Mouse (Mus musculus) forebrain, embryonic 12.5 days (tissue): ENCODE data around the gene Sgce. TPM values are rescaled to one million over a fixed set of nuclear protein-coding genes. Genes with fewer than 3 reads are reported as not detected.

Experiments used
- ATAC-seq: fragments of 200-750 bp; cut with Nextera tagmentation; 2 replicates; pipeline ENCODE4 v1.8.0; 2017; ENCODE audit warnings: moderate TSS enrichment; ENCODE audit not compliant: low FRiP score
- H3K27ac ChIP-seq: fragments of 300-500 bp; sonication (generic); 2 replicates; pipeline ENCODE4 v1.5.1; 2016; ENCODE audit warnings: mild to moderate bottlenecking
- H3K27me3 ChIP-seq: fragments of 300-500 bp; sonication (generic); 2 replicates; pipeline ENCODE4 v1.6.1; 2016; ENCODE audit warnings: mild to moderate bottlenecking
- H3K36me3 ChIP-seq: fragments of 300-500 bp; sonication (generic); replicated peaks from 2 replicates; pipeline ENCODE4 v1.6.1; 2016; ENCODE audit warnings: mild to moderate bottlenecking
- H3K4me1 ChIP-seq: fragments of 300-500 bp; sonication (generic); 2 replicates; pipeline ENCODE4 v1.6.1; 2016
- H3K4me2 ChIP-seq: fragments of 300-500 bp; sonication (generic); 2 replicates; pipeline ENCODE4 v1.6.1; 2016; ENCODE audit warnings: mild to moderate bottlenecking, moderate library complexity
- H3K4me3 ChIP-seq: fragments of 300-500 bp; sonication (generic); replicated peaks from 2 replicates; pipeline ENCODE4 v1.5.1; 2016; ENCODE audit warnings: mild to moderate bottlenecking
- H3K9ac ChIP-seq: fragments of 300-500 bp; sonication (generic); 2 replicates; pipeline ENCODE4 v1.6.1; 2016; ENCODE audit warnings: mild to moderate bottlenecking
- H3K9me3 ChIP-seq: fragments of 300-500 bp; sonication (generic); 2 replicates; pipeline ENCODE4 v1.6.1; 2016
- WGBS: fragments of 180-500 bp; shearing (Covaris S2); methylation state at CpG from one replicate; pipeline ENCODE4 v1.1.7; 2016; 5-methylcytosine and 5-hydroxymethylcytosine counted together
- polyA plus RNA-seq: library from polyadenylated mRNA; unstranded; fragments of >200 nt; fragmentation: Nextera tagmentation; extraction: Ambion mirVana; gene quantifications from 2 replicates; pipeline ENCODE4 v1.2.1, GENCODE M21; 2016

Sgce gene
- polyA plus RNA-seq, 1 experiment from 2014 or later, result 57.6 TPM

DNA sequence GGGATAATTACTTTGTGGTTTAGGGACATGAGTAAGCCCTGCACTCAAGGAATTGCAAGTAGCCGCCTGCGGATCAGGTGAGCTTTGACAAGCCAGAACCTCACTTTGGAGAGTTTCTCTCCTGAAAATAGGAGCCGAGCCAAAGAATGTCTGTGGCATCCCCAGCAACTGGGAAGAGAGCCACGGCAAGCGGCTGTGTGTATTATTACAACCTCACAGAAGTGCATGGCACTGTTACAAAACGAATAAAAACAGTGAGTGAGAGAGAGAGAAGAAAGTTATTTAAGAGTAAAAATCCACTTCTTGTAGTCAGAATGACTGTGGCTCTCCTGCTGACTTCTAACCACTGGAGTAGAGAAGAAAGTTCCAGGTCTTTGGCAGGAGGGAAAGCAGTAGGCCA is 6.5 kb downstream of the Sgce start:
- no peaks in the 10 kb centered on the region for H3K9me3 ChIP-seq
- H3K9ac ChIP-seq, result no peak overlapping the region
- 0 out of 2 replicates have a peak overlapping the region, but pooled peaks have one; percentile 26 for H3K27ac ChIP-seq
- no peak overlapping the region for H3K4me3 ChIP-seq
- peaks cover 7% of the 10 kb centered on the region; the same call in 1 of the 2 replicates for H3K27me3 ChIP-seq
- H3K36me3 ChIP-seq, result no peaks in the 10 kb centered on the region
- peaks cover 49% of the 10 kb centered on the region for H3K4me1 ChIP-seq
- peak overlapping the region; percentile 1 for H3K4me2 ChIP-seq
- ATAC-seq, result no peak; the same call in 1 of the 2 replicates
- WGBS, result 10% methylated on average over 6 of the region's 6 CpGs

- H3K4me2 ChIP-seq, result peak overlapping the region; percentile 21
- H3K4me3 ChIP-seq, result no peak overlapping the region
- peak overlapping the region; percentile 68 for H3K27ac ChIP-seq
- peaks cover 49% of the 10 kb centered on the region for H3K4me1 ChIP-seq
- WGBS, result 3% methylated on average over 13 of the region's 13 CpGs
- H3K36me3 ChIP-seq, result no peaks in the 10 kb centered on the region
- no peaks in the 10 kb centered on the region for H3K9me3 ChIP-seq
- ATAC-seq, result peak; percentile 64; the same call in 1 of the 2 replicates
- no peak overlapping the region for H3K9ac ChIP-seq
- H3K27me3 ChIP-seq, result peaks cover 7% of the 10 kb centered on the region; the same call in 1 of the 2 replicates
Measured at GRCm38 (mm10) chr6:4739522-4740355, 7.3 kb downstream of the Sgce start.

DNA sequence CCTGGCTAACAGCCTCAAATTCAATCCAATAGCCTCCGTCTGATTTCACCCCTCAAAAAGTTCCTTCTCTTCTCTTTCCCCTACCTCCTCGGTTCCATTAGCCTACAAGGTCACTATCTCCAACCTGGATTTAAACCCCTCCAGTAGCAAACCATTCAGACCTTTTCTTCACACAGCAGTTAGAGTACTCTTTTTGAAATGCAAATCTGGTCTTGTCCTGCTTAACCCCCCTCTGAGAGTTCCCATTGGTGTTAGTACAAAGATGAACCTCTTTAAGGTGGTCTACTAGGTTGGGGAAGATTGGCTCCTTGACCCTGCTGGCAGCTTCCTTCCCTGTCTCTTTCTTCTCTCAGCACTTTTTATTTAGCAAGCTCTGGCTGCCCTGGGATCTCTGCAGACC is 8.3 kb downstream of the Sgce start:
- H3K9me3 ChIP-seq, result no peaks in the 10 kb centered on the region
- peaks cover 7% of the 10 kb centered on the region; the same call in 1 of the 2 replicates for H3K27me3 ChIP-seq
- no peak overlapping the region for H3K27ac ChIP-seq
- no peak overlapping the region for H3K9ac ChIP-seq
- H3K4me1 ChIP-seq, result peaks cover 47% of the 10 kb centered on the region
- H3K4me2 ChIP-seq, result peak overlapping the region; percentile 23
- ATAC-seq, result no peak
- H3K36me3 ChIP-seq, result no peaks in the 10 kb centered on the region
- 2% methylated on average over 2 of the region's 2 CpGs for whole genome bisulfite sequencing
- no peak overlapping the region for H3K4me3 ChIP-seq

DNA sequence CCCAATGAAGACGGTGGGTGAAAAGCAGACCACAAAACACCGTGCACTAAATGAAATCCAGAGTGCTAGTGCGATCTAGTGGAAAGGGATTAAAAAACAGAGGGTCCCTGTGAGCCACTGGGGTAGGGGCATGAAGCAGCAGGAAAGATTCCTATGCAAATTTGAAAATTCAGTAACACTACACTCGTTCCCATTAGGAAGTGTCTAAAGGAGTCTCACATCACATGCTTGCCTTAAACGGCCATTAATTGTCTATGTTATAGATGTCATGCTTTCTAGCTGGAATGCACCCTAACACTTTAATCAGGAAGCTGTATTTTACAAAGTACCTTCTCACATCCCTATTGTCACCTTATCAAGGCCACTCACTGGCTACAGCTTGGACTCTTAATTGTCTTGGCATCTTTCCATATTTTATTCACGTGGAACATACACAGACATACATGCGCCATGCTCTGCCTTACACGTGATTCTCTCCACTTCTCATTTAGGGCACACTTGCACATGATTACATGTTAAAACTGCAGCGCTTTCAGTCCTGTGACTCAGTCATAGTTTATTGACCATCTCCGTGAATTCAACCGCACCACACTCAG is 8.9 kb downstream of the Sgce start:
- no peaks in the 10 kb centered on the region for H3K36me3 ChIP-seq
- peak overlapping the region; percentile 23 for H3K4me2 ChIP-seq
- peak; percentile 21; the same call in 1 of the 2 replicates for ATAC-seq
- H3K9me3 ChIP-seq, result no peaks in the 10 kb centered on the region
- H3K4me3 ChIP-seq, result no peak overlapping the region
- peaks cover 47% of the 10 kb centered on the region for H3K4me1 ChIP-seq
- peaks cover 7% of the 10 kb centered on the region; the same call in 1 of the 2 replicates for H3K27me3 ChIP-seq
- H3K27ac ChIP-seq, result no peak overlapping the region
- H3K9ac ChIP-seq, result no peak overlapping the region
- 16% methylated on average over 11 of the region's 11 CpGs for WGBS

DNA sequence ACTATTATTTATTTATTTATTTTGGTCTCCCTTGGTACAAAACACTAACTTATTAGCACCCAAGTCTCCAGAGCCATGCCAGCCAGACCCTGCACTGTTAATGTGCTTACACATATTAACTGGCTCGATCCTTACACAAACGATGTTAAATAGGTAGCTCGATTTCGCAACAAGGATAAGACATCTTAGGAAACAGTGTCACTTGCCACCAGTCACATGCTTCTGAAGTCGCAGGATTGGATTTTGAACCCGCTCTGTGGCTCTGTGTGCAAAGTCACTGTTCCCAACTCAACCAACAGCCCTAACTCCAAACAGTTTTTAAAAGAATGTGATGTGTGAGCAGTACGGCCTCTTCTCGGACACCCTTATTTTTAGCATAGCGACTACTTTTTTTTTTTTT is 10.6 kb downstream of the Sgce start:
- H3K4me1 ChIP-seq, result peaks cover 39% of the 10 kb centered on the region

DNA sequence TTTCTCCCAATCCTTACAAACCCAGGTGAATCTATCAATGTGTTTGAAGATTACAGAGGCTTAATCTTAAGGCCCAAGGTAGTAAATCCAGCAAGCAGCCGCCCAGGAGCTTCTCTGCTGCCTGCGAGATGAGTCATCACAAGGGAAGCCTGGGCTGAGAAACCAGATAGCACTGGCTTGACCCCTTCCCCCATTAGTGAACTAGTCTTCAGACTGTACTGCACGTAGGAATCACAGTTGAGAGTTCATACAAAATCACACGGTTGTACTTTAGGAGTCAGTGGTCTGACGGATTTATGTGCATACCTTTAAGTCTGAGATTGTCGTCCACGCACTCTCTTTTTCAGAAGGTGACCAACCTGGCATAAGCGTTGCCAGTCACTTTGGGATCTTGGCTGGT is 13.8 kb downstream of the Sgce start:
- 80% methylated on average over 8 of the region's 8 CpGs for WGBS
- H3K9ac ChIP-seq, result no peak overlapping the region
- H3K27ac ChIP-seq, result no peak overlapping the region
- no peaks in the 10 kb centered on the region for H3K9me3 ChIP-seq
- no peak overlapping the region for H3K4me3 ChIP-seq
- H3K27me3 ChIP-seq, result peaks cover 4% of the 10 kb centered on the region; the same call in 1 of the 2 replicates
- H3K4me1 ChIP-seq, result peaks cover 12% of the 10 kb centered on the region
- no peak overlapping the region for H3K4me2 ChIP-seq
- ATAC-seq, result no peak
- H3K36me3 ChIP-seq, result no peaks in the 10 kb centered on the region

More for the DNA sequence above, 10.6 kb downstream of the Sgce start:
- no peak for ATAC-seq
- peaks cover 4% of the 10 kb centered on the region; the same call in 1 of the 2 replicates for H3K27me3 ChIP-seq
- 85% methylated on average over 9 of the region's 9 CpGs for WGBS
- H3K27ac ChIP-seq, result no peak overlapping the region
- no peaks in the 10 kb centered on the region for H3K36me3 ChIP-seq
- H3K4me2 ChIP-seq, result no peak overlapping the region
- H3K9me3 ChIP-seq, result no peaks in the 10 kb centered on the region
- no peak overlapping the region for H3K4me3 ChIP-seq
- H3K9ac ChIP-seq, result no peak overlapping the region

DNA sequence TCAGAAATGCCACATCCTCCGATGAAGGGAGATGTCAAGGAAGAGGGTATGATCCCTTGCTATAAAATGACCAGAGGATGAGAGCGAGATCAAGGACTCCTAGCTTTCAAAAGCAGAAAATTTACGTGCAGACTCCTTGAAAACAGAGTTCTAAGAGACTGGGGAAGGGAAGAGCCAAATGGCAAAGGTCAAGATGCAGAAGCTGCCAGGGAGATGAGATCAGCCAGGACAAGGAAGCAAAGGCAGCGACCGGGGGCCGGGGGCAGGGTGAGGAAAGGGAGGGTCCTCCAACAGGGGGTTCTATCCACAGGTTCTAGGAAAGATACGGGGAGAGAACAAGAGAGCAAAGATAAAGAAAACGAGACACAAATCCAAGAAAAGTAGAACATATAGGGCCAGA is 15.3 kb downstream of the Sgce start:
- Histone ChIP-seq H3K4me1 (no peaks in the 10 kb centered on the region; the same call in none of the 2 replicates), H3K27me3 (peaks cover 4% of the 10 kb centered on the region; the same call in 1 of the 2 replicates), H3K4me2 (no peak overlapping the region), H3K36me3 (no peaks in the 10 kb centered on the region), H3K27ac (no peak overlapping the region), H3K4me3 (no peak overlapping the region), H3K9me3 (no peaks in the 10 kb centered on the region), H3K9ac (no peak overlapping the region)
- 80% methylated on average over 8 of the region's 8 CpGs for WGBS
- ATAC-seq, result no peak

- no peak for ATAC-seq
- 96% methylated on average over 2 of the region's 2 CpGs for WGBS
- peaks cover 12% of the 10 kb centered on the region for H3K4me1 ChIP-seq
- H3K36me3 ChIP-seq, result no peaks in the 10 kb centered on the region
- H3K9me3 ChIP-seq, result no peaks in the 10 kb centered on the region
- H3K27ac ChIP-seq, result no peak overlapping the region
- H3K4me3 ChIP-seq, result no peak overlapping the region
- H3K27me3 ChIP-seq, result no peaks in the 10 kb centered on the region
- H3K9ac ChIP-seq, result no peak overlapping the region
- H3K4me2 ChIP-seq, result no peak overlapping the region
Measured at GRCm38 (mm10) chr6:4728305-4728704, 18.7 kb downstream of the Sgce start.

GRCm38 (mm10) chr6:4723998-4724757 is 22.8 kb downstream of the Sgce start:
- H3K36me3 ChIP-seq, result no peaks in the 10 kb centered on the region
- 67% methylated on average over 15 of the region's 15 CpGs for WGBS
- peak; percentile 67; the same call in 1 of the 2 replicates for ATAC-seq
- H3K27ac ChIP-seq, result no peak overlapping the region
- no peak overlapping the region for H3K9ac ChIP-seq
- H3K27me3 ChIP-seq, result no peaks in the 10 kb centered on the region
- H3K4me2 ChIP-seq, result no peak overlapping the region
- H3K4me3 ChIP-seq, result no peak overlapping the region
- no peaks in the 10 kb centered on the region for H3K9me3 ChIP-seq
- peaks cover 27% of the 10 kb centered on the region for H3K4me1 ChIP-seq

DNA sequence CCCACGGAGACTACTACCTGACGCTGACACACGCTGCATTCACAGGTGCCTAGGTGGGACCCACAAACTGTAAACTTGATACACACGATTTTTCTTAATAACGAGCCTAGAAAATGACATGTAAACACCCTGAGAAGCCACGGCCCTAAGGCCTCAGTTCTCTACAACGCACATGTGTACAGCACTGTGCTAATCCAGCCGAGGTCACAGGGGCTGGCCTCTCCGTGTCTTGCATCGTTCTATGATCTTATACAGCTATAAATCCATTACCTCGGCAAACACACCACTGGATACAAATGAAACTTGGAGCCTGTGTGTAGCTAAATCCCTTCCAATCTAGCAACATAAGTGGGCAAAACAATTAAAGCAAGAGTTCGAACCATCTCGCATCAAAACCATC is 24.3 kb downstream of the Sgce start:
- ATAC-seq, result no peak
- Histone ChIP-seq H3K9me3 (no peaks in the 10 kb centered on the region), H3K9ac (no peak overlapping the region), H3K27me3 (no peaks in the 10 kb centered on the region), H3K27ac (no peak overlapping the region), H3K36me3 (no peaks in the 10 kb centered on the region), H3K4me1 (peaks cover 27% of the 10 kb centered on the region), H3K4me2 (no peak overlapping the region), H3K4me3 (no peak overlapping the region)
- WGBS, result 79% methylated on average over 13 of the region's 13 CpGs

DNA sequence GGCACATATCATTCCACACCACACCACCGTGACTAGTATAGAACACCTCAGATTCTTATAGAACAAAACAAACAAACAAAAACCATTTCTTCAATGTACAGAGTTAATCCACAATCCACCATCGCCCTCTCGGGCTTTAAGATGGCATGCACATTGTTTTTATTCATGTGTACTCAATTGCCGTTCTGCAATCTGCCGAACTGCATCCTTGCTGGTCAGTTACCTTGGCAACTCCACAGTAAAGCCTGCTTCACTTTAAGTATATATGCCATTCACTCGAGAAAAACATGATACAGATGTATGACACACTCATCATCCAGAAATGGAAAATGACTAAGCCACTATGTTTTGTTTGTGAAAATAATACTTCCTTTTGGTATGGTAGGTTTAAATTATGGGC is 24.9 kb downstream of the Sgce start:
- 27% methylated on average over 6 of the region's 6 CpGs for WGBS
- Histone ChIP-seq H3K36me3 (0 out of 2 replicates have a peak, but pooled peaks cover under 1% of the 10 kb centered on the region), H3K4me1 (peaks cover 27% of the 10 kb centered on the region), H3K4me3 (no peak overlapping the region), H3K9me3 (no peaks in the 10 kb centered on the region), H3K4me2 (no peak overlapping the region), H3K27ac (no peak overlapping the region), H3K27me3 (no peaks in the 10 kb centered on the region), H3K9ac (no peak overlapping the region)
- no peak for ATAC-seq

- 92% methylated on average over 2 of the region's 2 CpGs for WGBS
- H3K9me3 ChIP-seq, result no peaks in the 10 kb centered on the region
- no peak overlapping the region for H3K4me2 ChIP-seq
- peaks cover 12% of the 10 kb centered on the region; the same call in 1 of the 2 replicates for H3K36me3 ChIP-seq
- H3K4me3 ChIP-seq, result no peak overlapping the region
- H3K4me1 ChIP-seq, result peaks cover 8% of the 10 kb centered on the region
- no peak overlapping the region for H3K9ac ChIP-seq
- no peaks in the 10 kb centered on the region for H3K27me3 ChIP-seq
- no peak overlapping the region for H3K27ac ChIP-seq
- no peak for ATAC-seq
Measured at GRCm38 (mm10) chr6:4717344-4717743, 29.7 kb downstream of the Sgce start.
